Mouse (Mus musculus) monocyte, adult 59 days (primary cell): Measurements from ENCODE around the gene Dcst2. TPM values are rescaled to one million over a fixed set of nuclear protein-coding genes. Genes with fewer than 3 reads are reported as not detected.

Source experiments
- total RNA-seq, 2 experiments: library from RNA; stranded (reverse); gene quantifications; one replicate each; pipeline ENCODE4 v1.2.4; 2023

The Dcst2 gene
- not detected for total RNA-seq

GRCm38 (mm10) chr3:89361675-89362074 lies at the start of gene Dcst2:
Gene Dcst2, plus strand, starts transcription at chr3:89361975.

DNA sequence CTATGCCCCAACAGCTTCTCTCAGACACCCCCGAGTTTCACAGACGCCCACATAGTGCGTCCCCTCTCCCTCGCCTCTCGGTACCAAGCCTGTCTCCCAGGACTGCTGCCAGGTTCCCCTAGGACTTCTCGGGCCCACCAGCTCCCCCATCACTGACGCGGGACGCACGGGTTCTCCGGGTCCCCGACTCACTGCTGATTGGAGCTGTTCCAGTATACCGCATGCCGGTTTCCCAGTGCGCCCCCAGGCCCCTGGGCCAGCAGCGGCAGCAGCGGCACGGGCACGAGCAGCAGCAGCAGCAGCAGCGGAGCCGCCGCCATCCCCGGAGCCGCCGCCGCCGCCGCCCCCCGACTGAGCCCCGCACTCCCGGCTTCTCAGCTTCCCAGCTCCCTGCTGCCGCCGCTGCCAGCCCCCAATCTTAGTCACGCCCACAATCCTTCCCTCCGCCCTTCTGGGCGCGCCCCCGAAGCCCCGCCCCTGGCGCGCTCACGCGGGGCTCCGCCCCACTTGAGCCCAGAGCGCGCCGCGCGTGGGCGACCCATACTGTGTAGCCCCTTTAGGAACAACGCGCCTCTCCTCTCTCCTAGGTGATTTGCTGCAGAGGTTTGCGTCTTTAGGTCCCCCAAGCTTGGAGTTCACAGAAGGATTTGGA lies 39.1 kb upstream of the Dcst2 start, which contains the start of gene Efna3:
TSS of gene Efna3 (minus strand) at position 452 of the 652 bp plus-strand sequence.

GRCm38 (mm10) chr3:89337721-89338578 lies 23.8 kb upstream of the Dcst2 start, which contains the start of gene Efna4:
Gene Efna4, minus strand, starts transcription at chr3:89338028.

GRCm38 (mm10) chr3:89349869-89350501 lies 11.8 kb upstream of the Dcst2 start, which contains the start of gene Adam15:
Gene Adam15, minus strand, starts transcription at chr3:89349996.

GRCm38 (mm10) chr3:89365153-89365485 lies 3.3 kb downstream of the Dcst2 start, which contains the start of gene Dcst1:
Gene Dcst1, minus strand, starts transcription at chr3:89365253.

DNA sequence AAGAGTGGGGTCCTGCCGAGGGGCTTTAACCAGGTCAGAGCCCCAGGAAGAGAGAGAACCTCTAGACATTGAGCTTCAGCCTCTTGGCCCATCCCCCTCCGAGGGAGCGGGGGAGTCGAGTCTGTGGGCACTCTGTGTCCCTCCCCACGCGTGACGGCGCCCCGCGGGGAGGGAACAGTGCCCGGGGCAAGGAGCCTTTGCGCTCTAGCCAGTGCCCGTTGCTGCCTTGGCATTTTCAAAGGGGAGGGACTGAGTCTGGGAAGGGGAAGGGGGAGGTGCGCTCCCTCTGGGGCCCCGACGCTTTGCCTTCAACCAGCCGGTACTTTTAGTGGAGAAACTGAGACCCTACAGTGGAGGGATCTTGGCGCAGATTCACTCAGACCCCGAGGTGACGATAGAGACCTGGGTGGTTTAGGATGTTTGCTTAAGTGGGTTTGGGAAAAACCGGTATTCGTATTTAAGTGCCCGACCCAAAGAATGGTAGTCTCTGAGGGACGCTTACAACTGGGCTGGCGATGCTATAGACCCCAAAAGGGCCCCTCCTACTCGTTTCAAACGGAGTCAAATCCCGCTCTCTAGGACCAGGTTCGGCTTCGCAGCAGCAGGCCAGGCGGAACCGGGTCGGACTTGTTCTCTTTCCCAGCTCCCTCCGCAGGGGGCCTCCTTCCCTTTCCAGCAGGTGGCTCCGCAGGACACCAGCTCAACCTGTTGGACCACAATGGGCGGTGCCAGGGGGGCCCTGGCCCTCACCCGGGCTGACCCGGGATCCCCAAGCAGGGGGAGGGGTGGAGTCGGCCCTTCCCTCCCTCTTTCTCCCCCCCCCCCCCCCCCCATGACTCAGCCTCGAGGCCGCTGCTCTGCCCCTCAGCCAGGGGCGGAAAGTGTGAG lies 32.5 kb downstream of the Dcst2 start, which contains the start of gene Zbtb7b:
TSS of gene Zbtb7b (minus strand) at position 771 of the 888 bp plus-strand sequence.

DNA sequence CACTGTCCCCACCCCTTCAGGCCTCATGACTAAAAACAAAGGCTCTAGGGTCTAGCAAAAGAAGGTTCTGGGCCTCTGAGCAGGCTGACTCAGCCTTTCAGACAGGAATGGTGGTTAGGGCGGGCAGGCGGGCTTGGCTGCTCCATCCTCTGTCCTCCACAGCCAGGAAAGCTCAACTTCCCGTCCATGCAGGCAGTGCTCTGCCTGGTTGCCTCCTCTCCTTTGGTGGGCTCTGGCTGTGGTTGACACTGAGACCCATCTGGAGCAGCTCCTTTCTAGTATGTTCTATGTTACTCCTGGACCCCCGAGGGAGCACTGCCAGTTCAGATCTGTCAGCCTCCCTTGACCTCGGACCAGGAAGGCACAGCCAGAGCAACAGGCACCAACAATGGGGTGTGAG lies 40.9 kb downstream of the Dcst2 start, which contains the start of gene Lenep:
TSS of gene Lenep (minus strand) at position 101 of the 400 bp plus-strand sequence.

DNA sequence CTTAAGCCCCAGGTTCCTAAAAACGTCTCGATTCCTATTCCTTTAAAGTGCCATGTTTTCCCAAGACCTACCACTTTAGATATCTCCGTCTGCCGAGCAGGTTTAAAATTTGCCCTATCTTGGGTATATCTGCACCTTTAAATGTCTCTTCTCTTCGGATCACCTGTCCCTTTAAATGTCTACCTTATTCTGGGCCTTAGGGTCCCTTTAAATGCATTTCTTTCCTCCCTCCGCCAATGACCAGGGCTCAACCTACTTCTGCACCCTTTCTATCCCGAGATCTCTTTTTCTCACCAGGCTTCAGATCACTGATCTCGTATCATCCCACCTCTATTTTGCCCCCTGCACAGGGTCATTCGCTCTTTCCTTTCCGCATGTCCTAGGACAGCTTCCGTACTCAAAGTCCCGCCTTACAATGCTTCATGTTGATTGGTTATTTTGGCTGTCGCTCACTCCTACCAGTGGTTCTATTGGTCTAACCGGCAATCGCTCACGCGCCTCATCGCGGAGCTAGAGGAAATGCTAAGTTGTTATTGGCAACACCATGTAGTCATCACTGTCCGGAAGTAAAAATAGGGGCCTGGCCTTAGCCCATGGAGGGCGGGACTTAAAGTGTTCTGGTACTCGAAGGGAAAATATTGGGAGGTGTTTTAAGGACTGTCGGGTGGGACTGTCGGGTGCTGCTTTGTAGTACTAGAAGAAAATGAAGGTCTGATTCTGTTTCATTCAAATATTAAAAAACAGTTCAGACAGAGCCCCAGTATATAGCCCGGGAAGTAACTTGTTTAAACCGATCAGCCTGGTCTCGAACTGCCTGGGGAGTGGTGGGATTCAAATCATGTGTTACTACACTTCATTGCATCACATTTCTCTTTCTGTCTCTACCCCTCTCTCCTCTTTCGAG lies 50.0 kb downstream of the Dcst2 start, which contains the start of gene Flad1:
TSS of gene Flad1 (minus strand) at position 381 of the 904 bp plus-strand sequence.

DNA sequence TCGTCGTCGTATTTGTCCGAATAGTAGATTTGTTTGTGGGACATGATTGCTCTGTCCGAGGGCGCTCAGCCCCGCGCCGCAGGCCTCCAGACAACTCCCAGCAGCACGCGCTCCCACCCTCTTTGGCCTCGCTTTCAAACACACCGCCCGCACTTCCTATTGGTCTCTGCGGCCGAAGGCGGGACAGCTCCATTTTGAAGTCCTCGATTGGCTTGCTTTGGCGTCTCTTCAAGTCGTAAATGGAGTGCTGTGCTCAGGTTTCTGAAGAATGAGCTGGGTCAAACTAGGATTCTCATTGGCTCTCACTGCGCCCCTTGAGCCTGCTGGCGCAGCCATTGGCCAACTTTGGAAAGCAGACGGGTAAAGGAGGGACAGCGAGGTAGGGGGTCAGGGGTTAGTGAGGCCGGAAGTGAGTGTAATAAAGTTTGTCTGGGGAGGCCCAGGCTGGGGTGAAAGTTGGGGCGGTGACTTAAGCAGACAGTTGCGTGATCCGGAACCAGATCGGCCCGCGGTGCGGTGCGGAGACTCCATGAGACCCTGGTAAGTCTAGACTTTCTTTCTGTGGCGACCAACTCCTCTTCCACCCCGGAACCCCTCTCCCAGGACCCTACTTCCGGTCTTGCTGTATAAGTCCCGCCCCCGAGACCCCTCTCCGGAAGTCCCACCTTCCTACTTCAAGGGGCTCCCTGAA lies 56.5 kb downstream of the Dcst2 start, which contains the start of the genes Cks1b and Shc1:
TSS of gene Cks1b (minus strand) at position 214 of the 691 bp plus-strand sequence.
TSS of gene Shc1 (plus strand) at position 274 of the 691 bp plus-strand sequence.

Other genes starting within 250 kb of the Dcst2 start
- gene Pklr, start 225.8 kb upstream of the Dcst2 start, total RNA-seq = not detected
- under 1 TPM in 1 of 2 experiments, not detected in 1; 0.31 TPM for gene Hcn3, start 201.8 kb upstream of the Dcst2 start, total RNA-seq
- gene Clk2, start 197.2 kb upstream of the Dcst2 start, total RNA-seq = 10 to 100 TPM; 79.1 to 83.2 TPM
- 10 to 100 TPM; 82.3 TPM for gene Scamp3, start 184.5 kb upstream of the Dcst2 start, total RNA-seq
- 10 to 100 TPM; 12.2 to 13.0 TPM for gene Fam189b, start 178.8 kb upstream of the Dcst2 start, total RNA-seq
- gene Gba, start 159.0 kb upstream of the Dcst2 start, total RNA-seq = 100 to 1,000 TPM; 109 to 114 TPM
- gene Thbs3, start 146.8 kb upstream of the Dcst2 start, total RNA-seq = 1 to 10 TPM; 5.2 to 6.8 TPM
- gene Mtx1, start 134.9 kb upstream of the Dcst2 start, total RNA-seq = 10 to 100 TPM; 84.0 to 86.7 TPM
- gene Muc1, start 132.9 kb upstream of the Dcst2 start, total RNA-seq = not detected
- 100 to 1,000 TPM in 1 of 2 experiments, 10 to 100 TPM in 1; 82.1 to 104 TPM for gene Krtcap2, start 116.0 kb upstream of the Dcst2 start, total RNA-seq
- 1 to 10 TPM in 1 of 2 experiments, under 1 TPM in 1; 0.18 to 1.1 TPM for gene Trim46, start 115.7 kb upstream of the Dcst2 start, total RNA-seq
- gene Dpm3, start 102.6 kb upstream of the Dcst2 start, total RNA-seq = 10 to 100 TPM; 65.3 to 74.1 TPM
- gene Slc50a1, start 91.4 kb upstream of the Dcst2 start, total RNA-seq = 10 to 100 TPM; 49.4 to 58.0 TPM
- gene Efna1, start 80.8 kb upstream of the Dcst2 start, total RNA-seq = under 1 TPM in 1 of 2 experiments, not detected in 1; 0.55 TPM
- gene Efna3, start 39.0 kb upstream of the Dcst2 start, total RNA-seq = not detected
- not detected for gene Efna4, start 23.9 kb upstream of the Dcst2 start, total RNA-seq
- gene Adam15, start 12.0 kb upstream of the Dcst2 start, total RNA-seq = 100 to 1,000 TPM; 163 to 179 TPM
- gene Dcst1, start 3.3 kb downstream of the Dcst2 start, total RNA-seq = not detected
- gene Zbtb7b, start 32.8 kb downstream of the Dcst2 start, total RNA-seq = 100 to 1,000 TPM; 130 to 146 TPM
- gene Lenep, start 40.8 kb downstream of the Dcst2 start, total RNA-seq = not detected
- gene Flad1, start 49.9 kb downstream of the Dcst2 start, total RNA-seq = 10 to 100 TPM; 20.0 to 28.1 TPM
- 1 to 10 TPM; 6.1 to 6.2 TPM for gene Cks1b, start 56.4 kb downstream of the Dcst2 start, total RNA-seq
- 100 to 1,000 TPM; 110 to 117 TPM for gene Shc1, start 56.5 kb downstream of the Dcst2 start, total RNA-seq
- gene Pygo2, start 68.2 kb downstream of the Dcst2 start, total RNA-seq = 10 to 100 TPM; 47.6 to 47.8 TPM
- 100 to 1,000 TPM; 114 to 127 TPM for gene Pbxip1, start 74.7 kb downstream of the Dcst2 start, total RNA-seq
- gene Pmvk, start 92.6 kb downstream of the Dcst2 start, total RNA-seq = 10 to 100 TPM; 11.1 to 16.8 TPM
- under 1 TPM; 0.12 to 0.21 TPM for gene Kcnn3, start 158.2 kb downstream of the Dcst2 start, total RNA-seq